Mouse (Mus musculus): ENCODE measurements around the gene Cep152. TPM values are rescaled to one million over a fixed set of nuclear protein-coding genes. Genes with fewer than 3 reads are reported as not detected.

Gene Cep152
- polyA plus RNA-seq, 1 experiment from 2014 or later: 9.9 TPM

DNA sequence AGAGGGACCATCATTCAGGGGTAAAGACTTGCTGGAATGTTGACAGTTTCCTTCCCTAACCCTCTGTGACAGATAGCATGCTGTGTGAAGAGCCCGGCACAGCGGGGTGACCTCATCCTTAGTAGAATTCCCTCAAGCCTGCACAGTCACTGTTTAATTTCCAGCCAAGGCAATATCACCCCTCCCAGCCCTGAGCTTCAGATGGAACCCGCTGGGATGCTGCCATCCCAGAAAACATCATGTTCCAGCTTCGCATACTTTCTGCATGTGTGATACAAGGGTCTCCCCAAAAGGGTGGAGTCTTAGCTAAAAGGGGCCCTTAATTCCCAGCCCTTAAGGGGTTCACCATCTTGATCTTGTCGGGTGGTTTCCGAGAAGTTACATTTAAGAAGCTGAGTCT, 94.2 kb downstream of the Cep152 start:
- ATAC-seq (ENCODE audit: low FRiP score) (no peak), DNase-seq (ENCODE audit: low spot score) (no peak)
- 82% methylated on average over 6 of the region's 6 CpGs for WGBS
- Histone ChIP-seq H3K4me2 (replicated peaks; ENCODE audit: low read depth, low read length) (no peak overlapping the region), H3K36me3 (ENCODE audit: control insufficient read depth, insufficient read depth, low read length) (no peaks in the 10 kb centered on the region), H3K27ac (ENCODE audit: low read depth, low read length) (no peak overlapping the region), H3K4me1 (replicated peaks; ENCODE audit: control insufficient read depth, insufficient read depth, low read length) (no peaks in the 10 kb centered on the region), H3K9ac (ENCODE audit: low read depth, low read length) (no peak overlapping the region), H3K27me3 (ENCODE audit: control insufficient read depth, insufficient read depth, low read length) (no peaks in the 10 kb centered on the region), H3K9me3 (ENCODE audit: control insufficient read depth, low read length) (no peaks in the 10 kb centered on the region), H3K4me3 (ENCODE audit: low read depth, low read length) (no peak overlapping the region)

DNA sequence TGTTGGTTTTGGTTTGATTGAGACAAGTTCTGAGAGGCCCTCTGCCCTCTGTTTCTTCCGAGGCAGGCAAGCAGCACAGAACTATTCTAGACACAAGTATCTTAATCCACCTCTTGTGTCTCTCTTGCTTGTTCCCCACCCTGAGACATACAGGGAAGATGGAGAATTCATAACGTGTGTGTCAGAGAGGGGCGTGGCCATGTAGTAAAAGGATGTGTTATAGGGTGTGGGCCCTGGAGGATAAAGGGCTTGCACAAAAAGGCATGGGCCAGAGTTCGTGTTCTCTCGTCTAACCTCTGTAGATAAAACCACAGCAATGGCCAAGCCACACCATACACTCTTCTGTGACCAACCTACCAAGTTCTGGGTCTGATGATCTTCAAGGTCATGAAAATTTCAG, 98.3 kb downstream of the Cep152 start:
- H3K4me2 ChIP-seq (replicated peaks; ENCODE audit: low read depth, low read length): no peak overlapping the region
- H3K36me3 ChIP-seq (ENCODE audit: control insufficient read depth, insufficient read depth, low read length): no peaks in the 10 kb centered on the region
- WGBS: 87% methylated on average over 5 of the region's 5 CpGs
- H3K9ac ChIP-seq (ENCODE audit: low read depth, low read length): no peak overlapping the region
- no peak overlapping the region for H3K27ac ChIP-seq (ENCODE audit: low read depth, low read length)
- H3K27me3 ChIP-seq (ENCODE audit: control insufficient read depth, insufficient read depth, low read length): no peaks in the 10 kb centered on the region
- no peak overlapping the region for H3K4me3 ChIP-seq (ENCODE audit: low read depth, low read length)
- DNase-seq (ENCODE audit: low spot score): no peak
- H3K9me3 ChIP-seq (ENCODE audit: control insufficient read depth, low read length): no peaks in the 10 kb centered on the region
- ATAC-seq (ENCODE audit: low FRiP score): no peak
- no peaks in the 10 kb centered on the region for H3K4me1 ChIP-seq (replicated peaks; ENCODE audit: control insufficient read depth, insufficient read depth, low read length)

DNA sequence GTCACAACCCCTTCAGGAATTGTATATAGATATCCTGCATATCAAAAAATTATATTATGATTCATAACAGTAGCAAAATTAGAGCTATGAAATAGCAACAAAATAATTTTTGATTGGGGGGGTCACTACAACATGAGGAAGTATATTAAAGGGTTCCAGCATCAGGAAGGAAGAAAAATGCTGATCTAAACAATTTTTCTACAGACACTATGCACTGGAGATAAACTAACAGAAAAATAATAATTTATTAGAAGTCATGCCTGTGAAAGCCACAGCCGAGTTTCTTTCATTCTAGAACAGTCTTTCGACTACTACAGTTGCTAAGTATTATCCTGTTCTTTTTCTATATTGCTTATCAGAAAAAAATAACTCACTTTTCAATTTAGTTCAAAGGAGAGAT, 99.4 kb downstream of the Cep152 start:
- H3K36me3 ChIP-seq (ENCODE audit: control insufficient read depth, insufficient read depth, low read length): no peaks in the 10 kb centered on the region
- no peak overlapping the region for H3K4me2 ChIP-seq (replicated peaks; ENCODE audit: low read depth, low read length)
- H3K4me3 ChIP-seq (ENCODE audit: low read depth, low read length): no peak overlapping the region
- H3K27me3 ChIP-seq (ENCODE audit: control insufficient read depth, insufficient read depth, low read length): no peaks in the 10 kb centered on the region
- H3K9ac ChIP-seq (ENCODE audit: low read depth, low read length): no peak overlapping the region
- no peak for DNase-seq (ENCODE audit: low spot score)
- 87% methylated on average over 2 of the region's 2 CpGs for WGBS
- no peaks in the 10 kb centered on the region for H3K4me1 ChIP-seq (replicated peaks; ENCODE audit: control insufficient read depth, insufficient read depth, low read length)
- H3K9me3 ChIP-seq (ENCODE audit: control insufficient read depth, low read length): no peaks in the 10 kb centered on the region
- ATAC-seq (ENCODE audit: low FRiP score): no peak
- H3K27ac ChIP-seq (ENCODE audit: low read depth, low read length): no peak overlapping the region

DNA sequence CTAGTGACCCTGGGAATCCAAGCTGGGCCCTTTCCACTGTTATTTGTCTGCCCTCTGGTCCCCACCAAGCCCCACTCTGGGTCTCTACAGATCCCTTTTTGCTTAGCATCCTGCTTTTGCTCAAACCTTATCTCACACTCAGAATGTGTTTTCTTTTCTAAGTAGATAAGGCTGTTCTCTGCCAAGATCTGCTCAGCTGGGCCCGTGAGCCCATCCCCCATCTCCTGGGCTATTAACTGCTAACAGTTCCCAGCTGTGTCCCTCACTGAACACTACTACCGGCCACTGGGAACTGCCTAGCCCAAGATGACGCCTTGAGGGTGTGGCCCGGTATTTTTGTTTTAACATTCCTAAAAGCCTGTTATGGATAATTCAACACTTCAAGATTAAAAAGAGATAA, 108.3 kb downstream of the Cep152 start:
- ATAC-seq (ENCODE audit: low FRiP score) (no peak), DNase-seq (ENCODE audit: low spot score) (peak; percentile 58)
- Histone ChIP-seq H3K4me3 (ENCODE audit: low read depth, low read length) (no peak overlapping the region), H3K27ac (ENCODE audit: low read depth, low read length) (peak overlapping the region; percentile 24; the same call in 1 of the 2 replicates), H3K36me3 (ENCODE audit: control insufficient read depth, insufficient read depth, low read length) (no peaks in the 10 kb centered on the region), H3K9ac (ENCODE audit: low read depth, low read length) (no peak overlapping the region), H3K9me3 (ENCODE audit: control insufficient read depth, low read length) (no peaks in the 10 kb centered on the region), H3K4me1 (replicated peaks; ENCODE audit: control insufficient read depth, insufficient read depth, low read length) (no peaks in the 10 kb centered on the region), H3K27me3 (ENCODE audit: control insufficient read depth, insufficient read depth, low read length) (no peaks in the 10 kb centered on the region), H3K4me2 (replicated peaks; ENCODE audit: low read depth, low read length) (no peak overlapping the region)
- 39% methylated on average over 4 of the region's 4 CpGs for WGBS

DNA sequence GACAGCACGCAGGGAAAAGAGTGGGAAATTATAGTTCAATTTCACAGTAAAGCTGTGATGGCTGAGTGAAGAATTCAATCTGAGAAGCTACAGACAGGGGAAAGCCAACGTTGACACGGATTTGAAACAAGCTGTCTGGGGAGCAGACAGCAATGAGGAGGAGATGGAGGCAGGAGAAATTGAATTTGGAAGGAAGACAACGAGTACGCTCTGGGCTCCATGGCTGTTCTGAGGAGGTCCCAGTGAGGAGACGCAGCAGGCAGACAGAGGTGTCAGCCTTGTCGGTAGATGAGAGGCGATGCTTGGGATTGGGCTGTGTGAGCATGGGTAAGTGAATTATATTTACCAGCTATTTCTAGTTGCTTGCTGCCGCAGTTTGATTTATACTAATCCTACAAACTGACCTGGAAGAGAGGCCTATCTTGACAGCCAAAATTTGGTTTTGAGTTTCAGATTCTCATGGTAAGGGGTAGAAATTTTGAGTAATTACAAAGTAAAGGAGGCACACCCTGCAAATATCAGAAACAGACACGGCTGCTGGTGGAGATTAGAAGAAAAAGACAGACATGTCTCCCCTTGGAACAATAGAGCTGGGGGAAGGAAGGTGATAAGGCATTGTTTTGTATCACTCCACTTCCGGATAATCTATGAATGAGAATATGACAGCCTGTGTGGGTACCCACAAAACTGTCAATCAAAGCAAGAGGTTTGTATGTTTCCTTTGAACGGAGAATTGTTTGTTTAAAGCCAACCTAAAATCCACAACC, 109.4 kb downstream of the Cep152 start:
- DNase-seq (ENCODE audit: low spot score) (no peak), ATAC-seq (ENCODE audit: low FRiP score) (no peak)
- Histone ChIP-seq H3K9me3 (ENCODE audit: control insufficient read depth, low read length) (no peaks in the 10 kb centered on the region), H3K4me3 (ENCODE audit: low read depth, low read length) (no peak overlapping the region), H3K36me3 (ENCODE audit: control insufficient read depth, insufficient read depth, low read length) (no peaks in the 10 kb centered on the region), H3K4me2 (replicated peaks; ENCODE audit: low read depth, low read length) (no peak overlapping the region), H3K4me1 (replicated peaks; ENCODE audit: control insufficient read depth, insufficient read depth, low read length) (no peaks in the 10 kb centered on the region), H3K27me3 (ENCODE audit: control insufficient read depth, insufficient read depth, low read length) (no peaks in the 10 kb centered on the region), H3K27ac (ENCODE audit: low read depth, low read length) (no peak overlapping the region), H3K9ac (ENCODE audit: low read depth, low read length) (no peak overlapping the region)
- 77% methylated on average over 12 of the region's 12 CpGs for WGBS

DNA sequence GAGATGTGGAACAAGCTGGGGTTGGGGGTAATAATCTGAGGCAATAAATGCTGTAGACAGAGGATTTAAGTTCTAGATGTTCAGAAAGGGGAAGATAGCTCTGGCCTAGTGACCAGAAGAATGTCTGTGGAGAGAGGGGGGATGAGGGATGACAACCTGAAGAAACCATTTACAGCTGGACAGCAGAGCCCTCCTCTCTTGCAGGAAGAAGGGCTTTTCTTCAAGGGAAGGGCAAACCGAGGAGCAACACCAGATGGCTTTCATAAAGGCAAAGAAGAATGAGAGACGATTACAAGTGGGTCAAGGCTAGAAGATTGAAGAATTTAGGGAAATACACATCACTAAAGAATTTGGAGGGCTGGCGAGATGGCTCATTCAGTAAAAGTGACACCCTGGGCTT, 110.5 kb downstream of the Cep152 start:
- no peak overlapping the region for H3K27ac ChIP-seq (ENCODE audit: low read depth, low read length)
- 62% methylated on average over 3 of the region's 3 CpGs for WGBS
- no peak overlapping the region for H3K4me3 ChIP-seq (ENCODE audit: low read depth, low read length)
- no peaks in the 10 kb centered on the region for H3K9me3 ChIP-seq (ENCODE audit: control insufficient read depth, low read length)
- no peak overlapping the region for H3K9ac ChIP-seq (ENCODE audit: low read depth, low read length)
- H3K27me3 ChIP-seq (ENCODE audit: control insufficient read depth, insufficient read depth, low read length): no peaks in the 10 kb centered on the region
- no peaks in the 10 kb centered on the region for H3K4me1 ChIP-seq (replicated peaks; ENCODE audit: control insufficient read depth, insufficient read depth, low read length)
- ATAC-seq (ENCODE audit: low FRiP score): no peak
- no peak for DNase-seq (ENCODE audit: low spot score)
- no peaks in the 10 kb centered on the region for H3K36me3 ChIP-seq (ENCODE audit: control insufficient read depth, insufficient read depth, low read length)
- H3K4me2 ChIP-seq (replicated peaks; ENCODE audit: low read depth, low read length): no peak overlapping the region

Other genes with a start within 250 kb of the Cep152 start
- gene Gm9913, start 120.0 kb downstream of the Cep152 start, polyA plus RNA-seq (2014; fragmentation: Nextera tagmentation; extraction: Ambion mirVana): 0.25 and 0.28 TPM in 2 replicates
- 8.7 and 12.3 TPM in 2 replicates for gene Fbn1, start 117.1 kb downstream of the Cep152 start, polyA plus RNA-seq (2014; fragmentation: Nextera tagmentation; extraction: Ambion mirVana)
- 314 and 320 TPM in 2 replicates for gene Eid1, start 48.0 kb upstream of the Cep152 start, polyA plus RNA-seq (2014; fragmentation: Nextera tagmentation; extraction: Ambion mirVana)
- 1.8 and 2.6 TPM in 2 replicates for gene Shc4, start 99.0 kb upstream of the Cep152 start, polyA plus RNA-seq (2014; fragmentation: Nextera tagmentation; extraction: Ambion mirVana)
- gene Secisbp2l, start 157.8 kb upstream of the Cep152 start, polyA plus RNA-seq (2014; fragmentation: Nextera tagmentation; extraction: Ambion mirVana): 29.2 and 32.4 TPM in 2 replicates
- 31.7 and 35.5 TPM in 2 replicates for gene Galk2, start 234.0 kb upstream of the Cep152 start, polyA plus RNA-seq (2014; fragmentation: Nextera tagmentation; extraction: Ambion mirVana)
- gene Cops2, start 234.0 kb upstream of the Cep152 start, polyA plus RNA-seq (2014; fragmentation: Nextera tagmentation; extraction: Ambion mirVana): 110 and 115 TPM in 2 replicates

Data from hindbrain, embryonic 11.5 days (tissue).